Mouse (Mus musculus): ENCODE measurements around the gene Jaml.

The Jaml gene

GRCm38 (mm10) chr9:45121769-45122168, 42.8 kb downstream of the Jaml start:
- peak; percentile 77 for DNase-seq (ENCODE audit: low spot score)

- DNase-seq (ENCODE audit: low spot score), result peak; percentile 45
Observed at GRCm38 (mm10) chr9:45122209-45122761, 43.3 kb downstream of the Jaml start.

- DNase-seq (ENCODE audit: low spot score), result no peak
Observed at GRCm38 (mm10) chr9:45125211-45125610, 46.2 kb downstream of the Jaml start.

- no peak for DNase-seq (ENCODE audit: low spot score)
Observed at GRCm38 (mm10) chr9:45126941-45127340, 48.0 kb downstream of the Jaml start.

- no peak for DNase-seq (ENCODE audit: low spot score)
Observed at GRCm38 (mm10) chr9:45130119-45130518, 51.1 kb downstream of the Jaml start.

GRCm38 (mm10) chr9:45133484-45134310, 54.7 kb downstream of the Jaml start:
- DNase-seq (ENCODE audit: low spot score), result peak; percentile 69

- DNase-seq (ENCODE audit: low spot score), result no peak
Observed at GRCm38 (mm10) chr9:45136442-45137169, 57.6 kb downstream of the Jaml start.

- DNase-seq (ENCODE audit: low spot score), result peak; percentile 43
Observed at GRCm38 (mm10) chr9:45138191-45139032, 59.4 kb downstream of the Jaml start, which contains the start of gene Scn4b. TSS of gene Scn4b (plus strand) at chr9:45138395.

GRCm38 (mm10) chr9:45139082-45139481, 60.1 kb downstream of the Jaml start:
- DNase-seq (ENCODE audit: low spot score), result no peak

GRCm38 (mm10) chr9:45140945-45141344, 62.0 kb downstream of the Jaml start:
- no peak for DNase-seq (ENCODE audit: low spot score)

- no peak for DNase-seq (ENCODE audit: low spot score)
Observed at GRCm38 (mm10) chr9:45142686-45143085, 63.7 kb downstream of the Jaml start.

GRCm38 (mm10) chr9:45145533-45146266, 66.7 kb downstream of the Jaml start:
- DNase-seq (ENCODE audit: low spot score), result no peak

GRCm38 (mm10) chr9:45146267-45146597, 67.2 kb downstream of the Jaml start:
- DNase-seq (ENCODE audit: low spot score), result peak; percentile 75

- DNase-seq (ENCODE audit: low spot score), result no peak
Observed at GRCm38 (mm10) chr9:45150933-45151332, 72.0 kb downstream of the Jaml start.

GRCm38 (mm10) chr9:45153361-45153760, 74.4 kb downstream of the Jaml start:
- DNase-seq (ENCODE audit: low spot score), result no peak
